Mouse (Mus musculus) forebrain, postnatal 0 days (tissue): ENCODE measurements around the gene Zfp318. TPM values are rescaled to one million over a fixed set of nuclear protein-coding genes. Genes with fewer than 3 reads are reported as not detected.

Experiments
- ATAC-seq: fragments of 200-750 bp; cut with Nextera tagmentation; 2 replicates; pipeline ENCODE4 v1.8.0; 2017; ENCODE audit warnings: mild to moderate bottlenecking, moderate library complexity
- DNase-seq: peaks from one replicate; pipeline ENCODE4 v3.0.0-alpha.2; 2015
- H3K27ac ChIP-seq: fragments of 300-500 bp; sonication (generic); 2 replicates; pipeline ENCODE4 v1.5.1; 2014; ENCODE audit warnings: low read depth, mild to moderate bottlenecking, antibody characterized with exemption, low read length, moderate library complexity, mixed read lengths
- H3K27me3 ChIP-seq: fragments of 300-500 bp; sonication (generic); 2 replicates; pipeline ENCODE4 v1.6.1; 2014; ENCODE audit warnings: mild to moderate bottlenecking, low read length, mixed read lengths; ENCODE audit not compliant: insufficient read depth
- H3K36me3 ChIP-seq: fragments of 300-500 bp; sonication (generic); 2 replicates; pipeline ENCODE4 v1.6.1; 2014; ENCODE audit warnings: mild to moderate bottlenecking, moderate library complexity; ENCODE audit not compliant: insufficient read depth
- H3K4me1 ChIP-seq: fragments of 300-500 bp; sonication (generic); 2 replicates; pipeline ENCODE4 v1.6.1; 2014; ENCODE audit warnings: antibody characterized with exemption; ENCODE audit not compliant: insufficient read depth
- H3K4me2 ChIP-seq: fragments of 300-500 bp; sonication (generic); 2 replicates; pipeline ENCODE4 v1.6.1; 2014; ENCODE audit warnings: low read depth, mild to moderate bottlenecking, moderate library complexity
- H3K4me3 ChIP-seq: fragments of 300-500 bp; sonication (generic); 2 replicates; pipeline ENCODE4 v1.5.1; 2014; ENCODE audit warnings: low read depth, low read length, mixed read lengths
- H3K9ac ChIP-seq: fragments of 300-500 bp; sonication (generic); 2 replicates; pipeline ENCODE4 v1.6.1; 2014; ENCODE audit warnings: mild to moderate bottlenecking
- H3K9me3 ChIP-seq: fragments of 300-500 bp; sonication (generic); 2 replicates; pipeline ENCODE4 v1.6.1; 2016; ENCODE audit warnings: low read length
- CTCF ChIP-seq: sonication (generic); IDR thresholded peaks from 2 replicates; pipeline ENCODE4 v1.5.1; 2016; ENCODE audit warnings: antibody characterized with exemption, control low read depth, low read depth
- WGBS: fragments of 180-500 bp; shearing (Covaris S2); extraction: QIAGEN DNeasy Blood & Tissue Kit; methylation state at CpG from one replicate; pipeline ENCODE4 v1.1.7; 2014; 5-methylcytosine and 5-hydroxymethylcytosine counted together
- polyA plus RNA-seq: library from polyadenylated mRNA; unstranded; fragments of >200 nt; fragmentation: Nextera tagmentation; extraction: Ambion mirVana; gene quantifications from 2 replicates; pipeline ENCODE4 v1.2.1, GENCODE M21; 2015
- total RNA-seq: library from RNA; depleted of rRNA; stranded (reverse); fragments of >200 nt; gene quantifications from 2 replicates; pipeline ENCODE4 v1.2.3, GENCODE M21; 2014; rRNA removed

Zfp318 gene
- total and polyA plus RNA-seq, 2 experiments from 2014 or later: 17.6 to 28.3 TPM

DNA sequence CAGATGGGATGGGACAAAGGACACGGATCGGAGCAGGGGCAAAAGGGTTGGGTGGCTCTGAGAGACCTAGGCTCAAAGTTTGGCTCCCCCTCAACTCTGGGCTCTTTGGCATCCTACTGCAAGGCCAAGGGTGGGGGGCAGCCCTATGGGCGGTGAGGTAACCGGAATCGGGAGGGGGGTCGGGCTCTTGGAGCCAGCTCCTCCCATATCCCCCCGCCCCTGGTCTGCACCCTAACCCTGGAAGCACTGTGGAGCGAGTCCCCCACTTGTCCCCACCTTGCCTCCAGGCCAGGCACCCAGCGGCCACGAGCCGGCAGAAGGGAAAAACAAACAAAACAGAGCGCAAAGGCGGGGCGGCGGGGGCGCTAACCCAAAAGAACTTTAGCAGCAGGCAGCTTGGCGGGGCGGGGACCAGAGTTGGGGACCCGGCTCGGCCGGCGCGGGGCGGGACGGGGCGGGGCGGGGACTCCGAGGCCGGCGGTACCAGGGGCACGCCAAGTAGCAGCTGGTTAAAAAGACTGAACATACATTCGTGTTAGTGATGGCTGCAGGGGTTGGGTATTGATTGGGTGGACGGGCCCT lies 71.7 kb downstream of the Zfp318 start:
- ATAC-seq: peak; percentile 14; the same call in 1 of the 2 replicates
- Histone ChIP-seq H3K9me3 (no peaks in the 10 kb centered on the region), H3K4me3 (peak overlapping the region; percentile 19), H3K36me3 (peaks cover 21% of the 10 kb centered on the region), H3K27ac (no peak overlapping the region), H3K4me1 (peaks cover 5% of the 10 kb centered on the region; the same call in 1 of the 2 replicates), H3K9ac (0 out of 2 replicates have a peak overlapping the region, but pooled peaks have one; percentile 2), H3K27me3 (no peaks in the 10 kb centered on the region), H3K4me2 (peak overlapping the region; percentile 58)
- no peak for TF ChIP-seq CTCF
- no peak for DNase-seq
- 2% methylated on average over 33 of the region's 33 CpGs for WGBS

DNA sequence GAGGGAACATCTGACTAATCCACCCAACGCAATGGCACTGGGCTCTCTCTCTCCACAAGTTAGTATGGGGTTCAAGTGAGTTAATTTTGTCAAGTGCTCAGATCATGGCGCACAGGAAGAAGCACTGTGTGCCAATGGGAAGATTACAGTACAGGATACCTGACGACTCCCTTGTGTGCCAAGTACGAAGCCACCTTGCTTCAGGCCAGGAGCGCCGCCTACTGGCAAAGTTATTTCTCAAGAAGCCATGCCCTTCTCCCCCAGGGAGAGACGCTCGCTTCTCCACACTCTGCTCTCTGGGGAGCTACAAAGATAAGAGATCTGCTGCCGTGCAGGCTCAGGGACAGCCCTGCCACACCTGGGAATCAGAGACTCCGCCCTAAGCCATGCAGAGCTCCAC lies 74.3 kb downstream of the Zfp318 start:
- peak; percentile 50 for TF ChIP-seq CTCF
- no peak overlapping the region for H3K4me3 ChIP-seq
- DNase-seq (peak; percentile 27), ATAC-seq (no peak)
- no peaks in the 10 kb centered on the region for H3K27me3 ChIP-seq
- H3K27ac ChIP-seq: no peak overlapping the region
- H3K4me1 ChIP-seq: peaks cover 5% of the 10 kb centered on the region; the same call in 1 of the 2 replicates
- no peak overlapping the region for H3K9ac ChIP-seq
- no peaks in the 10 kb centered on the region for H3K9me3 ChIP-seq
- peaks cover 31% of the 10 kb centered on the region for H3K36me3 ChIP-seq
- 20% methylated on average over 10 of the region's 10 CpGs for WGBS
- no peak overlapping the region for H3K4me2 ChIP-seq

GRCm38 (mm10) chr17:46458439-46458838 lies 74.9 kb downstream of the Zfp318 start:
- no peak overlapping the region for H3K9ac ChIP-seq
- H3K27me3 ChIP-seq: no peaks in the 10 kb centered on the region
- H3K4me3 ChIP-seq: no peak overlapping the region
- DNase-seq (no peak), ATAC-seq (no peak)
- no peak overlapping the region for H3K4me2 ChIP-seq
- no peak overlapping the region for H3K27ac ChIP-seq
- WGBS: 59% methylated on average over 3 of the region's 3 CpGs
- peaks cover 5% of the 10 kb centered on the region; the same call in 1 of the 2 replicates for H3K4me1 ChIP-seq
- no peaks in the 10 kb centered on the region for H3K9me3 ChIP-seq
- peaks cover 32% of the 10 kb centered on the region for H3K36me3 ChIP-seq
- TF ChIP-seq CTCF: no peak

DNA sequence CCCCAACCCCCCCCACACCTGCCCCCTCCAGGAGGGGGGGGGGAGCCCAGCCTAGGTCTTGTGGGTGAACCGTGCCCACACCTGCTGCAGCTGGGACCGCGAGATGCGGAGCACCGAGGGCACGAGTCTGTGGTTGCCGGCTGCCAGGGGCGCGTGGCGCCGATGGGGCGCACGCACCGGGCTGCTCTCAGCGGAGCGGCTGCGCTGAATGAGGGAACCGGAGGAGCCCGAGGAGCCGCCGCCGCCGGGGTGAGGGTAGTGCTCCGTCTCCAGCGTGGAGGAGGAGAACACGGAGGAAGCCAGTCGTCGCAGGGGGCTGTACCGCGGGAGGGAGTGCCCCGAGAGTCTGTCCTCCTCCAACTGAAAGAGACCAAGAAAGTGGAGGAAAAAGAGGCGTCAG lies 77.1 kb downstream of the Zfp318 start:
- 13% methylated on average over 32 of the region's 32 CpGs for whole genome bisulfite sequencing
- H3K4me1 ChIP-seq: no peaks in the 10 kb centered on the region
- no peak for DNase-seq
- no peaks in the 10 kb centered on the region for H3K9me3 ChIP-seq
- ATAC-seq: no peak
- H3K9ac ChIP-seq: no peak overlapping the region
- no peak overlapping the region for H3K27ac ChIP-seq
- H3K4me2 ChIP-seq: no peak overlapping the region
- TF ChIP-seq CTCF: no peak
- H3K4me3 ChIP-seq: no peak overlapping the region
- peaks cover 47% of the 10 kb centered on the region for H3K36me3 ChIP-seq
- H3K27me3 ChIP-seq: no peaks in the 10 kb centered on the region

GRCm38 (mm10) chr17:46461347-46461746 lies 77.8 kb downstream of the Zfp318 start:
- Histone ChIP-seq H3K9me3 (no peaks in the 10 kb centered on the region), H3K4me2 (no peak overlapping the region), H3K27ac (no peak overlapping the region), H3K27me3 (no peaks in the 10 kb centered on the region), H3K4me1 (no peaks in the 10 kb centered on the region), H3K36me3 (peaks cover 52% of the 10 kb centered on the region), H3K9ac (no peak overlapping the region), H3K4me3 (no peak overlapping the region)
- ATAC-seq: no peak
- WGBS: 31% methylated on average over 8 of the region's 8 CpGs
- no peak for TF ChIP-seq CTCF
- DNase-seq: no peak

DNA sequence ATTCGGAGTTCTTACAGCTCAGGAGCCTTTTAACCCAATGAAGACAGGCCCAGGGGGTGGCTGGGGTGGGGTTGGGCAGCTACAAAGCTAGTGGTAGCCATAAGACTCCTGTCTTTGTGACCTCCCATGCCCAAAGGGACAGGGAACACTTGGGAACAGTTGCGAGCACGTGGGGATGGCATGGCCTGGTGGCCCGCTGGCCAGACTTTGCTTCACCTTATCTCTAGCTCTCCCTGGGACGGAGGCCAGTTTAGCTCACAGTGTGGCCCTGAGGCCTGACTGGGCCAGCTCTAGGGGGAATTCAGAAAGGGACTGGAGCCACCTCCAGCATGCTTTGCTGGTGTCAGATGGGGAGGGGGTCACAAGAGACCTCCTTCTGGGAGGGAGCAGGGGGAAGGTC lies 78.7 kb downstream of the Zfp318 start:
- Histone ChIP-seq H3K27me3 (no peaks in the 10 kb centered on the region), H3K4me3 (no peak overlapping the region), H3K4me1 (no peaks in the 10 kb centered on the region), H3K27ac (no peak overlapping the region), H3K36me3 (peaks cover 61% of the 10 kb centered on the region), H3K4me2 (no peak overlapping the region), H3K9ac (no peak overlapping the region), H3K9me3 (no peaks in the 10 kb centered on the region)
- ATAC-seq: no peak
- TF ChIP-seq CTCF: no peak
- 87% methylated on average over 5 of the region's 5 CpGs for WGBS
- DNase-seq: no peak

- DNase-seq: no peak
- Histone ChIP-seq H3K9me3 (no peaks in the 10 kb centered on the region), H3K27me3 (no peaks in the 10 kb centered on the region), H3K36me3 (peaks cover 80% of the 10 kb centered on the region), H3K27ac (no peak overlapping the region), H3K4me2 (no peak overlapping the region), H3K4me3 (no peak overlapping the region), H3K9ac (no peak overlapping the region), H3K4me1 (no peaks in the 10 kb centered on the region)
- ATAC-seq: peak; percentile 32; the same call in 1 of the 2 replicates
- 62% methylated on average over 9 of the region's 9 CpGs for WGBS
- TF ChIP-seq CTCF: no peak
These were observed 84.3 kb downstream of the Zfp318 start for GRCm38 (mm10) chr17:46467830-46468229.

Other genes with a start within 250 kb of the Zfp318 start
- gene Rsph9, start 239.5 kb upstream of the Zfp318 start, total RNA-seq: 63.7 and 94.6 TPM in 2 replicates
- gene Rsph9, start 239.5 kb upstream of the Zfp318 start, polyA plus RNA-seq: 87.0 and 101 TPM in 2 replicates
- gene Mad2l1bp, start 230.2 kb upstream of the Zfp318 start, total RNA-seq: 11.6 and 14.1 TPM in 2 replicates
- 21.7 and 24.6 TPM in 2 replicates for gene Mad2l1bp, start 230.2 kb upstream of the Zfp318 start, polyA plus RNA-seq
- gene Gtpbp2, start 222.7 kb upstream of the Zfp318 start, total RNA-seq: 79.0 and 91.8 TPM in 2 replicates
- 14.8 and 19.8 TPM in 2 replicates for gene Gtpbp2, start 222.7 kb upstream of the Zfp318 start, polyA plus RNA-seq
- gene Polh, start 181.1 kb upstream of the Zfp318 start, total RNA-seq: 9.6 and 11.7 TPM in 2 replicates
- 3.1 and 4.7 TPM in 2 replicates for gene Polh, start 181.1 kb upstream of the Zfp318 start, polyA plus RNA-seq
- gene Xpo5, start 180.9 kb upstream of the Zfp318 start, total RNA-seq: 52.6 and 61.5 TPM in 2 replicates
- gene Xpo5, start 180.9 kb upstream of the Zfp318 start, polyA plus RNA-seq: 18.1 and 23.2 TPM in 2 replicates
- 51.1 and 82.9 TPM in 2 replicates for gene Polr1c, start 135.7 kb upstream of the Zfp318 start, total RNA-seq
- gene Polr1c, start 135.7 kb upstream of the Zfp318 start, polyA plus RNA-seq: 57.6 and 59.6 TPM in 2 replicates
- 15.8 and 16.1 TPM in 2 replicates for gene Yipf3, start 135.7 kb upstream of the Zfp318 start, total RNA-seq
- 64.8 and 74.2 TPM in 2 replicates for gene Yipf3, start 135.7 kb upstream of the Zfp318 start, polyA plus RNA-seq
- gene Lrrc73, start 130.2 kb upstream of the Zfp318 start, total RNA-seq: 51.5 and 56.6 TPM in 2 replicates
- gene Lrrc73, start 130.2 kb upstream of the Zfp318 start, polyA plus RNA-seq: 36.1 and 37.2 TPM in 2 replicates
- gene Tjap1, start 100.7 kb upstream of the Zfp318 start, total RNA-seq: 25.6 and 36.9 TPM in 2 replicates
- gene Tjap1, start 100.7 kb upstream of the Zfp318 start, polyA plus RNA-seq: 15.8 and 17.6 TPM in 2 replicates
- 49.9 and 61.3 TPM in 2 replicates for gene Dlk2, start 86.3 kb upstream of the Zfp318 start, total RNA-seq
- 16.3 and 16.8 TPM in 2 replicates for gene Dlk2, start 86.3 kb upstream of the Zfp318 start, polyA plus RNA-seq
- 6.5 and 8.3 TPM in 2 replicates for gene Abcc10, start 55.4 kb upstream of the Zfp318 start, total RNA-seq
- 3.7 and 5.0 TPM in 2 replicates for gene Abcc10, start 55.4 kb upstream of the Zfp318 start, polyA plus RNA-seq
- 0.52 and 1.1 TPM in 2 replicates for gene Crip3, start 45.2 kb downstream of the Zfp318 start, total RNA-seq
- gene Crip3, start 45.2 kb downstream of the Zfp318 start, polyA plus RNA-seq: 2.8 and 4.3 TPM in 2 replicates
- gene Slc22a7, start 54.7 kb downstream of the Zfp318 start, total RNA-seq: 0.24 TPM in 1 of 2 replicates, not detected in the other
- gene Slc22a7, start 54.7 kb downstream of the Zfp318 start, polyA plus RNA-seq: 0.11 and 0.13 TPM in 2 replicates
- gene Ttbk1, start 103.9 kb downstream of the Zfp318 start, total RNA-seq: 32.3 and 36.5 TPM in 2 replicates
- 4.2 and 5.6 TPM in 2 replicates for gene Ttbk1, start 103.9 kb downstream of the Zfp318 start, polyA plus RNA-seq
- gene Dnph1, start 113.0 kb downstream of the Zfp318 start, total RNA-seq: 5.9 and 6.1 TPM in 2 replicates
- 14.9 and 16.1 TPM in 2 replicates for gene Dnph1, start 113.0 kb downstream of the Zfp318 start, polyA plus RNA-seq
- gene Cul9, start 162.7 kb downstream of the Zfp318 start, total RNA-seq: 31.9 and 44.4 TPM in 2 replicates
- gene Cul9, start 162.7 kb downstream of the Zfp318 start, polyA plus RNA-seq: 9.7 and 13.7 TPM in 2 replicates
- 47.2 and 57.0 TPM in 2 replicates for gene Srf, start 172.4 kb downstream of the Zfp318 start, total RNA-seq
- gene Srf, start 172.4 kb downstream of the Zfp318 start, polyA plus RNA-seq: 2.3 and 2.4 TPM in 2 replicates
- 42.4 and 56.6 TPM in 2 replicates for gene Ptk7, start 245.8 kb downstream of the Zfp318 start, total RNA-seq
- gene Ptk7, start 245.8 kb downstream of the Zfp318 start, polyA plus RNA-seq: 18.9 and 19.7 TPM in 2 replicates